Comparison of ENCODE assay signal across 7 mouse cellular contexts in the genomic region with DNA sequence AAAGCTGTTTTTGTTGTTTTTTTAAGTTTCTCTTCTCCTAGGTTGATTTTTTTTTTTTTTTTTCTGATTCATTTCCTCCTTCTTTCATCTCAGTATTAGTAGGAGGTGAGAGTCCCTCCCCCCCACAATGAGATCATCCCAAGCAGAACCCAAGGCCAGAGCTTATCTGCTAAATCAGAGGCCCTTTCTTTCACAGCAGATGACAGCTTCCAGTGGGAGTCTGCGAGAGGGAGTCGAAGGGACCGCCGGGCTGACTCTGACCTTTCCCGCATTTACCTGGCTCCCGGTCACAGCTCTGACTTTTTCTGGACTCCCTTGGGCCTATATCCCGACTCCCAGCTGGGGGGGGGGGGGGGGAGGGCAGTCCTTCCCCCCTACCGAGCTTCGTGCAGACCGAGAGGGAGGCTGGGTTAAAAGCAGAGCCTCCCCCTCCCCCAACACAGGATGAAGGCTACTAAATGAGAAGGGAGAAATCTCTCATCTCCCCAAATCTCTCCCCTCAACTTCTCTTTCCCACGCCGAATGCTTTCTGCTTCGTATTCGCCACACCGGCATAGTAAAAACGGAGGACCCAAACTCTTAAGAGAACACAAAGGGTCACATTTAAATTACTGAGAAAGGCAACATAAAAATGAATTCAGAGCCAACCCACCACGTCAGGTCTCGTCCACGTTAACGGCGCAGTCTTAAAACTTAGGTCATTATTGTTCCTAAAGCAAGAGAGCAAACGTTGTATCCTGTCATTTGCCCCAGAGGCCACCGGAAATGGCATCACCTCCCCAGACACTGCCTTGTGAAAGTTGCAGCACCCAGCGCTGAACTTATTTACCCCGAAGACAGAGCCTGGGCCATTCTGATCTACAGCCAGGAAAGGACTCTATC.
A peak's percentile ranks its signal among the peaks of the same experiment; 100 is the strongest.
DNase-seq lines count a peak whose midpoint lies in the region; ATAC-seq and TF ChIP-seq lines count a peak whose summit lies in the region.

No protein-coding gene starts in this region.

- no peaks in the 10 kb centered on the region for H3K9me3 ChIP-seq in liver, embryonic 12.5 days (replicated peaks)

- peak overlapping the region; percentile 61 for H3K9ac ChIP-seq in liver, embryonic 12.5 days

- TF ChIP-seq POLR2A in cerebellum, adult 2 months (IDR thresholded peaks at IDR 0.05; ENCODE audit: borderline replicate concordance, insufficient read depth, low read length) = no peak

- no peaks in the 10 kb centered on the region for H3K27me3 ChIP-seq in liver, embryonic 12.5 days (replicated peaks)
- H3K27me3 ChIP-seq in cerebellum, adult 2 months (ENCODE audit: control insufficient read depth, insufficient read depth, low read length) = no peaks in the 10 kb centered on the region

- peaks cover 3% of the 10 kb centered on the region; the same call in 1 of the 2 replicates for H3K36me3 ChIP-seq in liver, embryonic 12.5 days

- peak overlapping the region; percentile 68 for H3K4me2 ChIP-seq in liver, embryonic 12.5 days

- DNase-seq in Muller cell, postnatal 12 days (ENCODE audit: inconsistent ontology term) = peak; percentile 9
- DNase-seq in embryo, embryonic 9.5 days (ENCODE audit: extremely low spot score) = peak; percentile 55
- DNase-seq in heart, postnatal 4 days = peak; percentile 30
- DNase-seq in naive thymus-derived CD4-positive, alpha-beta T cell, adult 2 months (ENCODE audit: low read depth) = peak; percentile 93
- no peak for DNase-seq in MN1 (ENCODE audit: low spot score)
- no peak for DNase-seq in cerebellum, adult 2 months

- 0 out of 2 replicates have a peak, but pooled peaks have one; percentile 21 for ATAC-seq in liver, embryonic 12.5 days

- peaks cover 65% of the 10 kb centered on the region for H3K4me1 ChIP-seq in liver, embryonic 12.5 days
- no peaks in the 10 kb centered on the region; the same call in 1 of the 2 replicates for H3K4me1 ChIP-seq in cerebellum, adult 2 months (ENCODE audit: control insufficient read depth, insufficient read depth, low read length)

- no peak for TF ChIP-seq CTCF in cerebellum, adult 2 months (IDR thresholded peaks at IDR 0.05; ENCODE audit: borderline replicate concordance, insufficient read depth, low read depth, low read length)

- H3K27ac ChIP-seq in liver, embryonic 12.5 days = peak overlapping the region; percentile 27; the same call in 1 of the 2 replicates
- no peak overlapping the region for H3K27ac ChIP-seq in cerebellum, adult 2 months (ENCODE audit: insufficient read depth, low read length)

- H3K4me3 ChIP-seq in liver, embryonic 12.5 days = peak overlapping the region; percentile 33
- no peak overlapping the region for H3K4me3 ChIP-seq in cerebellum, adult 2 months (replicated peaks; ENCODE audit: insufficient read depth, low read depth, low read length)

- WGBS in liver, embryonic 12.5 days (ENCODE audit: insufficient replicate concordance) = 7% methylated on average over 24 of the region's 25 CpGs
- 36% methylated on average over 25 of the region's 25 CpGs for WGBS in cerebellum, adult 2 months

Comparison
In these comparisons a context has a peak if more than half of its experiments do, and no peak if none do; other contexts are left out.
1. DNase-seq: peak in Muller cell, postnatal 12 days (single experiment), embryo, embryonic 9.5 days (single experiment), heart, postnatal 4 days (single experiment) and naive thymus-derived CD4-positive, alpha-beta T cell, adult 2 months (single experiment); none in MN1 (single experiment) and cerebellum, adult 2 months (0 of 2).